Mouse (Mus musculus): ENCODE data around the gene Slamf9. TPM values are rescaled to one million over a fixed set of nuclear protein-coding genes. Genes with fewer than 3 reads are reported as not detected.
A peak's percentile ranks its signal among the peaks of the same experiment; 100 is the strongest.

The Slamf9 gene
- total RNA-seq, 2 experiments from 2014 or later: 0.22 TPM; not detected in 1

DNA sequence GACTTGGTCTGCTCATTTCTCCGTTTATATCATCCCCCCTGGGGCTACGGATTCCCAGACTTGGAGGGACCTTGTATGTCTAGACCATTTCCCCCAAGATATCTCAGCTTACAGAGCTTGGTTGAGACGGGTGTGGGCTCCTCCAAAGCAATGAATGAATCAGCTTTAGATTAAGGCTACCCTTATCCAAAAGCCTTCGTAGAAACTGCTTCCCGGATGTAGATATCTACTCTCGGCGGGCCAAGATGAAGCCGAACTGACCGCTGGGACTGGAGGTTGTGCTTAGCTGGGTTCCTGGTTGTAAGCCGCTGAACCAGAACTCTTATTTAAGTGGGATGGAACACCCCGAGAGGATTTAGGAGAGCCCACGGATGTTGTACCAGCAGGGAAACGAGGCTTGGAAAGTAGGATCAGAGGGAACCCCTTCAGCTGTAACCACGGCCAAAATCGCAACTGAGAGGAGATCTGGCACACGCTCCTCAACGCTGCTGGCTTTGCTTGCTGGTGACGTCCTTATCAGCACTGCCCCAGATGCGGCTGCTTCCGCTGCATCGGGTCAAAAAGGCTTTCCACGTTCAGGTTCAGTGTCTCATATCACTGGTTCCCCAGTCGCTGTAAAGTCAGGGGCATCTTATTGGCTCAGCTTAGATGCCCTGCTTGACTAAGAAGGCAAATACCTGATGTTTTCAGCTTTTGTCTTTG is 51.4 kb downstream of the Slamf9 start:
- peak; percentile 35 for DNase-seq
- Histone ChIP-seq H3K4me3 (peak overlapping the region; percentile 47), H3K27ac (peak overlapping the region; percentile 80)
- TF ChIP-seq CTCF (IDR thresholded peaks at IDR 0.05): no peak
- intact Hi-C loops (cut with DNase I): no loop called here

DNA sequence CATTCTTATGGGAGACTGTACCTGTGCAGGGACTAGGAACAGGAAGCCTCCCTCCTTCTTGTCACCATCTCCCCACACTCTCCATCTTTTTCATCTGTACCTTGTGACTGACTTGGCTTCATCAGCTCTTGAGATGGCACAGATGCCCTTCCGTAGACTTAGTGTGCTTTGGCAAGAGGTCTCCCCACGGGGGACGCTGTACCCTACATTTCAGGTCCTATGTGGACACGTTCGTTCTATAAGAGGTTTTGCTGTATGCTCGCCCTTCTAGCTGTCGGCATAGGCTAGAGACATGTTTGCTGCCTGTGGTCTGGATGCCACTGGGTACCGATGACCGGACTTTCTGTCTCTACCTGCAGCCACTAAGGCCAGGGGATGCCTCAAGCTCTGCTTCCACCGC is 52.3 kb downstream of the Slamf9 start:
- no peak for TF ChIP-seq CTCF (IDR thresholded peaks at IDR 0.05)
- DNase-seq: no peak
- H3K4me3 ChIP-seq: no peak overlapping the region
- intact Hi-C loops (cut with DNase I): no loop called here
- H3K27ac ChIP-seq: peak overlapping the region; percentile 80; the same call in 1 of the 2 replicates

Other genes with a start within 250 kb of the Slamf9 start
- gene Atp1a4, start 216.9 kb upstream of the Slamf9 start, total RNA-seq (2021): under 1 TPM; 0.20 to 0.43 TPM
- gene Igsf8, start 213.7 kb upstream of the Slamf9 start, total RNA-seq (2021): 1 to 10 TPM; 7.4 to 8.3 TPM
- gene Atp1a2, start 177.3 kb upstream of the Slamf9 start, total RNA-seq (2021): 1,000 to 10,000 TPM in 1 of 2 experiments, 100 to 1,000 TPM in 1; 838 to 1,060 TPM
- not detected for gene Kcnj9, start 146.0 kb upstream of the Slamf9 start, total RNA-seq (2021)
- gene Kcnj10, start 134.1 kb upstream of the Slamf9 start, total RNA-seq (2021): under 1 TPM in 1 of 2 experiments, not detected in 1; 0.06 TPM
- gene Pigm, start 98.8 kb upstream of the Slamf9 start, total RNA-seq (2021): 1 to 10 TPM; 3.8 to 3.9 TPM
- gene Igsf9, start 6.4 kb downstream of the Slamf9 start, total RNA-seq (2021): under 1 TPM in 1 of 2 experiments, not detected in 1; 0.67 TPM
- gene Tagln2, start 24.7 kb downstream of the Slamf9 start, total RNA-seq (2021): 10 to 100 TPM; 16.4 to 23.4 TPM
- gene Cfap45, start 45.4 kb downstream of the Slamf9 start, total RNA-seq (2021): not detected
- not detected for gene Vsig8, start 80.6 kb downstream of the Slamf9 start, total RNA-seq (2021)
- under 1 TPM in 1 of 2 experiments, not detected in 1; 0.14 TPM for gene Slamf8, start 115.2 kb downstream of the Slamf9 start, total RNA-seq (2021)
- gene Fcrl6, start 127.2 kb downstream of the Slamf9 start, total RNA-seq (2021): not detected
- 10 to 100 TPM; 32.4 to 33.4 TPM for gene Dusp23, start 157.6 kb downstream of the Slamf9 start, total RNA-seq (2021)
- under 1 TPM in 1 of 2 experiments, not detected in 1; 0.14 TPM for gene Crp, start 222.7 kb downstream of the Slamf9 start, total RNA-seq (2021)